Mouse (Mus musculus) spleen, postnatal 4 days (tissue): ENCODE results near the gene A930017K11Rik.
A peak's percentile ranks its signal among the peaks of the same experiment; 100 is the strongest.

Experiments
- DNase-seq, 2 experiments: peaks; one replicate each; pipeline ENCODE4 v3.0.0; 2022; ENCODE audit warnings: low spot score in 2 of 2

The A930017K11Rik gene

GRCm38 (mm10) chr17:25941511-25942241 lies 10.7 kb downstream of the A930017K11Rik start:
- peak; percentile 77 to 93 for DNase-seq

- DNase-seq = no peak
Measured at GRCm38 (mm10) chr17:25934526-25934925, 17.8 kb downstream of the A930017K11Rik start.

GRCm38 (mm10) chr17:25925348-25925747 lies 27.0 kb downstream of the A930017K11Rik start:
- no peak for DNase-seq

- no peak for DNase-seq
Measured at GRCm38 (mm10) chr17:25922120-25922519, 30.2 kb downstream of the A930017K11Rik start.

- DNase-seq = peak; percentile 100
Measured at GRCm38 (mm10) chr17:25919786-25920642, 32.4 kb downstream of the A930017K11Rik start.

GRCm38 (mm10) chr17:25919144-25919785 lies 33.1 kb downstream of the A930017K11Rik start, which contains the start of gene Rab40c:
TSS of gene Rab40c (minus strand) at chr17:25919727.
- DNase-seq = peak in 1 of 2 experiments; percentile 59

GRCm38 (mm10) chr17:25918037-25918750 lies 34.2 kb downstream of the A930017K11Rik start:
- no peak for DNase-seq

GRCm38 (mm10) chr17:25916931-25917647 lies 35.3 kb downstream of the A930017K11Rik start:
- no peak for DNase-seq

GRCm38 (mm10) chr17:25914295-25914694 lies 38.1 kb downstream of the A930017K11Rik start:
- DNase-seq = no peak

GRCm38 (mm10) chr17:25913877-25914275 lies 38.5 kb downstream of the A930017K11Rik start:
- no peak for DNase-seq

- DNase-seq = no peak
Measured at GRCm38 (mm10) chr17:25913186-25913876, 39.0 kb downstream of the A930017K11Rik start.

GRCm38 (mm10) chr17:25911816-25912215 lies 40.5 kb downstream of the A930017K11Rik start:
- DNase-seq = no peak

GRCm38 (mm10) chr17:25907640-25908039 lies 44.7 kb downstream of the A930017K11Rik start:
- no peak for DNase-seq

- DNase-seq = no peak
Measured at GRCm38 (mm10) chr17:25903061-25903460, 49.3 kb downstream of the A930017K11Rik start.

GRCm38 (mm10) chr17:25900193-25900592 lies 52.2 kb downstream of the A930017K11Rik start:
- DNase-seq = no peak
